Mouse (Mus musculus) lung, embryonic 16.5 days (tissue): ENCODE measurements at regions not wholly inside any gene's neighbourhood (a gene's known extent, or its start where the extent isn't known, plus 50 kb on each side); places are given as distances from the start of the nearest gene placed in this dataset.

Experiments used
- ATAC-seq: fragments of 200-750 bp; cut with Nextera tagmentation; 2 replicates; pipeline ENCODE4 v1.8.0; 2017; ENCODE audit warnings: low read depth, mild to moderate bottlenecking, moderate library complexity
- H3K27ac ChIP-seq: fragments of 300-500 bp; sonication (generic); 2 replicates; pipeline ENCODE4 v1.5.1; 2014; ENCODE audit warnings: mild to moderate bottlenecking, control low read depth, low read length
- H3K27me3 ChIP-seq: fragments of 300-500 bp; sonication (generic); 2 replicates; pipeline ENCODE4 v1.6.1; 2014; ENCODE audit warnings: low read depth, low read length, mixed read lengths; ENCODE audit not compliant: control insufficient read depth, insufficient read depth
- H3K36me3 ChIP-seq: fragments of 300-500 bp; sonication (generic); 2 replicates; pipeline ENCODE4 v1.6.1; 2014; ENCODE audit warnings: low read length; ENCODE audit not compliant: control insufficient read depth, insufficient read depth
- H3K4me1 ChIP-seq: fragments of 300-500 bp; sonication (generic); replicated peaks from 2 replicates; pipeline ENCODE4 v1.6.1; 2014; ENCODE audit warnings: low read length, mixed read lengths; ENCODE audit not compliant: control insufficient read depth, insufficient read depth
- H3K4me2 ChIP-seq: fragments of 300-500 bp; sonication (generic); 2 replicates; pipeline ENCODE4 v1.6.1; 2014; ENCODE audit warnings: low read depth, low read length, control low read depth
- H3K4me3 ChIP-seq: fragments of 300-500 bp; sonication (generic); 2 replicates; pipeline ENCODE4 v1.5.1; 2014; ENCODE audit warnings: mild to moderate bottlenecking, low read length, control low read depth
- H3K9ac ChIP-seq: fragments of 300-500 bp; sonication (generic); 2 replicates; pipeline ENCODE4 v1.6.1; 2014; ENCODE audit warnings: low read length, control low read depth
- H3K9me3 ChIP-seq: fragments of 300-500 bp; sonication (generic); 2 replicates; pipeline ENCODE4 v1.6.1; 2016; ENCODE audit warnings: low read length; ENCODE audit not compliant: control insufficient read depth
- WGBS: fragments of 180-500 bp; shearing (Covaris S2); extraction: QIAGEN DNeasy Blood & Tissue Kit; methylation state at CpG from one replicate; pipeline ENCODE4 v1.1.7; 2014; 5-methylcytosine and 5-hydroxymethylcytosine counted together

GRCm38 (mm10) chr3:8751356-8751755, 858.5 kb downstream of the Zfp704 start:
- 85% methylated on average over 10 of the region's 10 CpGs for WGBS
- Histone ChIP-seq H3K4me3 (no peak overlapping the region), H3K9ac (no peak overlapping the region), H3K9me3 (no peaks in the 10 kb centered on the region), H3K27me3 (no peaks in the 10 kb centered on the region), H3K4me1 (peaks cover 6% of the 10 kb centered on the region), H3K36me3 (no peaks in the 10 kb centered on the region), H3K27ac (no peak overlapping the region), H3K4me2 (no peak overlapping the region)
- ATAC-seq: no peak

GRCm38 (mm10) chr3:8750858-8751257, 859.0 kb downstream of the Zfp704 start:
- Histone ChIP-seq H3K36me3 (no peaks in the 10 kb centered on the region), H3K4me3 (no peak overlapping the region), H3K27ac (no peak overlapping the region), H3K4me2 (no peak overlapping the region), H3K9ac (no peak overlapping the region), H3K4me1 (peaks cover 6% of the 10 kb centered on the region), H3K9me3 (no peaks in the 10 kb centered on the region), H3K27me3 (no peaks in the 10 kb centered on the region)
- no peak for ATAC-seq
- WGBS: 39% methylated on average over 4 of the region's 4 CpGs

GRCm38 (mm10) chr3:8750162-8750561, 859.7 kb downstream of the Zfp704 start:
- no peaks in the 10 kb centered on the region for H3K36me3 ChIP-seq
- no peaks in the 10 kb centered on the region for H3K9me3 ChIP-seq
- no peaks in the 10 kb centered on the region for H3K27me3 ChIP-seq
- peaks cover 6% of the 10 kb centered on the region for H3K4me1 ChIP-seq
- whole genome bisulfite sequencing: 84% methylated on average over 11 of the region's 11 CpGs
- no peak for ATAC-seq
- H3K9ac ChIP-seq: no peak overlapping the region
- H3K4me3 ChIP-seq: no peak overlapping the region
- H3K4me2 ChIP-seq: no peak overlapping the region
- H3K27ac ChIP-seq: no peak overlapping the region

- Histone ChIP-seq H3K9me3 (no peaks in the 10 kb centered on the region), H3K27me3 (no peaks in the 10 kb centered on the region), H3K36me3 (no peaks in the 10 kb centered on the region), H3K4me3 (no peak overlapping the region), H3K4me2 (no peak overlapping the region), H3K4me1 (no peaks in the 10 kb centered on the region), H3K27ac (no peak overlapping the region), H3K9ac (no peak overlapping the region)
- no peak for ATAC-seq
- WGBS: 67% methylated on average over 4 of the region's 4 CpGs
Observed at GRCm38 (mm10) chr3:8747201-8747600, 862.7 kb downstream of the Zfp704 start.

- H3K27ac ChIP-seq: no peak overlapping the region
- no peak for ATAC-seq
- 93% methylated on average over 3 of the region's 3 CpGs for WGBS
- H3K27me3 ChIP-seq: no peaks in the 10 kb centered on the region
- no peaks in the 10 kb centered on the region for H3K4me1 ChIP-seq
- H3K9me3 ChIP-seq: no peaks in the 10 kb centered on the region
- H3K9ac ChIP-seq: no peak overlapping the region
- H3K4me3 ChIP-seq: no peak overlapping the region
- H3K36me3 ChIP-seq: no peaks in the 10 kb centered on the region
- H3K4me2 ChIP-seq: no peak overlapping the region
Observed at GRCm38 (mm10) chr3:8746677-8747076, 863.2 kb downstream of the Zfp704 start.

GRCm38 (mm10) chr3:8746037-8746436, 863.8 kb downstream of the Zfp704 start:
- Histone ChIP-seq H3K4me1 (no peaks in the 10 kb centered on the region), H3K9me3 (no peaks in the 10 kb centered on the region), H3K36me3 (no peaks in the 10 kb centered on the region), H3K9ac (no peak overlapping the region), H3K27me3 (no peaks in the 10 kb centered on the region), H3K4me2 (no peak overlapping the region), H3K4me3 (no peak overlapping the region), H3K27ac (no peak overlapping the region)
- ATAC-seq: no peak
- 79% methylated on average over 1 of the region's 1 CpGs for WGBS

- Histone ChIP-seq H3K36me3 (no peaks in the 10 kb centered on the region), H3K27ac (no peak overlapping the region), H3K9me3 (no peaks in the 10 kb centered on the region), H3K4me3 (no peak overlapping the region), H3K4me1 (no peaks in the 10 kb centered on the region), H3K27me3 (no peaks in the 10 kb centered on the region), H3K4me2 (no peak overlapping the region), H3K9ac (no peak overlapping the region)
- ATAC-seq: no peak
- WGBS: 36% methylated on average over 6 of the region's 6 CpGs
Observed at GRCm38 (mm10) chr3:8744857-8745256, 865.0 kb downstream of the Zfp704 start.

- no peak overlapping the region for H3K9ac ChIP-seq
- H3K4me2 ChIP-seq: no peak overlapping the region
- no peak for ATAC-seq
- no peak overlapping the region for H3K4me3 ChIP-seq
- no peaks in the 10 kb centered on the region for H3K36me3 ChIP-seq
- 82% methylated on average over 7 of the region's 7 CpGs for WGBS
- H3K27ac ChIP-seq: no peak overlapping the region
- no peaks in the 10 kb centered on the region for H3K9me3 ChIP-seq
- no peaks in the 10 kb centered on the region for H3K27me3 ChIP-seq
- H3K4me1 ChIP-seq: no peaks in the 10 kb centered on the region
Observed at GRCm38 (mm10) chr3:8743650-8744049, 866.2 kb downstream of the Zfp704 start.

- H3K27ac ChIP-seq: no peak overlapping the region
- H3K9me3 ChIP-seq: no peaks in the 10 kb centered on the region
- no peak for ATAC-seq
- no peaks in the 10 kb centered on the region for H3K27me3 ChIP-seq
- no peak overlapping the region for H3K9ac ChIP-seq
- H3K36me3 ChIP-seq: no peaks in the 10 kb centered on the region
- H3K4me2 ChIP-seq: no peak overlapping the region
- WGBS: 73% methylated on average over 8 of the region's 8 CpGs
- H3K4me3 ChIP-seq: no peak overlapping the region
- H3K4me1 ChIP-seq: peaks cover 1% of the 10 kb centered on the region
Observed at GRCm38 (mm10) chr3:8741266-8742023, 868.4 kb downstream of the Zfp704 start.

GRCm38 (mm10) chr3:8740710-8741109, 869.2 kb downstream of the Zfp704 start:
- Histone ChIP-seq H3K36me3 (no peaks in the 10 kb centered on the region), H3K4me1 (peaks cover 9% of the 10 kb centered on the region), H3K27me3 (no peaks in the 10 kb centered on the region), H3K4me3 (no peak overlapping the region), H3K27ac (no peak overlapping the region), H3K9me3 (no peaks in the 10 kb centered on the region), H3K4me2 (no peak overlapping the region), H3K9ac (no peak overlapping the region)
- ATAC-seq: no peak
- WGBS: 74% methylated on average over 5 of the region's 5 CpGs
